Mouse (Mus musculus): ENCODE results near the gene Gm45233. TPM values are rescaled to one million over a fixed set of nuclear protein-coding genes. Genes with fewer than 3 reads are reported as not detected.
A peak's percentile ranks its signal among the peaks of the same experiment; 100 is the strongest.

Gm45233 gene
- total RNA-seq, 2 experiments from 2014 or later = 2.1 TPM; not detected in 1

DNA sequence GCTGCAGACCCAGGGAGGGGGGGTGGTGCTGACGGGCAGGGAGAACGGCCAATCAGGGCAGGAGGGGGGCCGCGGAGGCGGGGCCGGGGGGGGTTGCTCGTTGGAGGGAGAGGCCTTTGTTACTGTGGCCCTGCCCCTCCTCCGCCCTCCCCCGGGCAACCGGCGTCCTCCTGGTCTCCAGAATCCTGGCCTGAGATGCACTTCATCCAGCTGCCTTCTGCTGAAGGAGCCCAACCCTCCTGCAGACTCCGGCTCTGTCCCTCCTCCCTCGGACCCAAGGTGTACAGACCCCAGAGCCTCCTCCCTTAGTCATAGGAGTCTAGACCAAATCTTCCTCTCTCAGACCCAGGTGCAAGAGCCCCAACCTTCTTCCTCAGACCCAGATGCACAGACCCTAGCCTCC, 46.3 kb downstream of the Gm45233 start:
- intact Hi-C loops (cut with DNase I) = no loop called here

DNA sequence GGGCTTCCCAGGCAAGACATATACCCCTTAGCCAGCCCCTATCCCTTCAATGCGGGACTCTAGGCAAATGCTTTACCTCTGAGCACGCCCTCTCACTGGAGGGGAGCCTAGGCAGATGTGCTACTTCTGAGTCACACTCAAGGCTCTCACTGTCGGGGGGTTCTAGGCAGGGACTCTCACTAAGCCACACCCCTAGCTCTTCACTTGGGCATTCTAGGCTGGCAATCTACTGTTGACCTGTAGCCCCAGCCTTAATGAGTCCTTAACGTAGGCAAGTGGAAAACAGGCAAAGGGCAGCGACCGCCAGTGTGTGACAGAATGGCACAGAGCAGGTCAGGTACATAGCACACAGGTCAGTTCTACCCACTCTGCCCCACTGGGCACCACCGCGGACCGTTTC, 46.9 kb downstream of the Gm45233 start:
- intact Hi-C loops (cut with DNase I) = no loop called here
- no peak for DNase-seq

More for the DNA sequence above, 46.3 kb downstream of the Gm45233 start:
- DNase-seq = peak; percentile 93

DNA sequence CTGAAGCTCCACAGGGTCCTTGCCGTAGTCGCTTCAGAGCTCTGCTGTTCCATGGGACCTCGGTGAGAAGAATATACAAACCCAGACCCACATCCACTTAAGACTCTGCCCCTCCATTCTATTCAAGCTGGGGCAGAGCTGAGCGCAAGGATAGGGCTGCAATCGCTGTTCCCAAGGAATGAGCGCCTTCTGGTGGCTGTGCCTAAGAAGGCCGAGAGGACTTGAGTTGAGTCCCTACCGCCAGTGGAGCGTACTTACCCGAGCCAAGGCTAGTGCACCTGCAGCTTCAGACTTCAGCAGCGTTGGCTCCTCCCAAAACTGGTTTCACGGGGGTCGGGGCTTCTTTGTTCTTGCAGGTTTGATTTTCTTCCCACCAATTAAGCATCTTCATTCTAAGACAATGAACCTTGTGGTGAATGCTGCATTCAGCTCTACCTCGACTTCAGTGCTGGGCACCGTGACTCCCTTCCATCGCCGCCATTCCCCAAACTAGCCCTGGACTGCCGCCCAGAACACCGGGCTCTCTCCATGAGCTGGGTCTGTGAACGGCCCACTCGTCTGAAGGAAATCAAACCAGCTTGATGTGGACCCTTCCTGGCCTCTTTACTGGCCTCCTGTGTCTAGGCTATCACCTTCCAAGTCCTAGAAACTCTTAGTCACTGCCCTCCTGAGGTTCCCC, 51.6 kb downstream of the Gm45233 start:
- intact Hi-C loops (cut with DNase I) = no loop called here
- peak; percentile 78 for DNase-seq

DNA sequence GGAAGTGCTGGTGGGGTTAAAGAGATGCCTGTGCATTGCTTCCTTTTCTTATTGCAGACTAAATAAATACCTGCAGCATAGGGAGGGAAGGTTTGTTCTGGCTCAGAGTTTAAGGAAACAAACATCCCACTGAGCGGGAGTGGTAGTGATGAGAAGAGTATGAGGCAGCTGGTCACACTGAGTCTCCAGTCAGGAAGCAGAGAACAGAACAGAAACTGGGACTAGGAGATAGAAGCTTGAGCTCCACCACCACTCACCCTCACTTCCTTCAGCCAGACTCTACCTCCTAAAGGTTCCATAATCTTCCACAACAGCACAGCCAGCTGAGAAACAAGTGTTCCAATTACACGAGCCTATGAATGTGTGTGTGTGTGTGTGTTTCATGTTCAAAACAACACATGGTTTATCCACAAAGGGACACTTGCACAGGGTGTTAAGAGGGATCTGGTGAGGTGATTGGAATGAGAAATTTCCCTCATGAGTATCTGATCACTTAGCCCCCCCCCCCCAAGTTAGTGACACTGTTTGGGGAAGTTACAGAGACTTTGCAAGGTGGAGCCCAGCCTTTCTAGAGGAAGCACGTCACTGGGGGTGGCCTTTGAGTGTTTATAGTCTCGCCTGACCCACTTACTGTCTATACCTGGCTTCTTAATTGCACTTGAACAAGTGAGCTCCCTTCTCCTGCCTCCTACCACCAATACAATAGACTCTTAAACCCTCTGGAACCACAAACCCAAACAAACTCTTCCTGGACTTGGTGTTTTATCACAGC, 68.0 kb downstream of the Gm45233 start:
- intact Hi-C loops (cut with DNase I) = no loop called here
- DNase-seq = no peak

DNA sequence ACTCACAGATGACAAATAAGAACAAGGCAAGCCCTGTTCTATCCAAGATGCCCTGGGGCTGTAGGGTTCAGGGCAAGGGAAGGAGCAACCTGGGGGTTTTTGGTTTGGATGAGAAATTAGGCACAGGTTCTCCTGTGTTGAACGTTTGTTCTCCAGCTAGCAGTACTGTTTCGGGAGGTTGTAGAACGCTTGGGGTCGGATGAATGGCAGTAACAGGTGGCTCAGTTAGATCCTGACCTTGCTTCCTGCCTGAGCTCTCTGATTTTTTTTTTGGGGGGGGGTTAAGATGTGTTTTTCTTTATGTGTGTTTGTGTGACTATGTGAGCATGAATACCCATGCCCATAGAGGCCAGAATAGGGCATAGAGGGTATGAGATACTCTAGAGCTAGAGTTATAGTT, 68.6 kb downstream of the Gm45233 start:
- no peak for DNase-seq
- intact Hi-C loops (cut with DNase I) = no loop called here

Small RNAs within 50 kb of the gene (microRNA-seq; reads per million reads assigned to microRNA genes)
- 1.2 reads per million for gene Mir7051

Other genes with a start within 250 kb of the Gm45233 start
- 10 to 100 TPM; 26.3 to 27.8 TPM for gene Zfp715, start 130.8 kb upstream of the Gm45233 start, total RNA-seq (2021)
- under 1 TPM; 0.16 to 0.26 TPM for gene Siglecf, start 92.8 kb upstream of the Gm45233 start, total RNA-seq (2021)
- not detected for gene Siglecg, start 35.9 kb upstream of the Gm45233 start, total RNA-seq (2021)
- not detected for gene Lim2, start 16.5 kb upstream of the Gm45233 start, total RNA-seq (2021)
- not detected for gene Nkg7, start 7.1 kb upstream of the Gm45233 start, total RNA-seq (2021)
- not detected for gene Cldnd2, start 3.3 kb upstream of the Gm45233 start, total RNA-seq (2021)
- 10 to 100 TPM; 44.7 to 47.5 TPM for gene Etfb, start within 50 bp of the Gm45233 start, total RNA-seq (2021)
- gene Vsig10l, start 19.0 kb downstream of the Gm45233 start, total RNA-seq (2021) = 1 to 10 TPM; 5.4 to 7.5 TPM
- gene Iglon5, start 45.9 kb downstream of the Gm45233 start, total RNA-seq (2021) = 10 to 100 TPM; 57.1 to 59.1 TPM
- not detected for gene 4931406B18Rik, start 61.8 kb downstream of the Gm45233 start, total RNA-seq (2021)
- gene Cd33, start 100.3 kb downstream of the Gm45233 start, total RNA-seq (2021) = 1 to 10 TPM; 2.3 to 2.5 TPM
- gene Zfp658, start 118.1 kb downstream of the Gm45233 start, total RNA-seq (2021) = 1 to 10 TPM; 7.5 to 9.7 TPM
- 10 to 100 TPM; 18.5 to 19.9 TPM for gene Zfp719, start 135.5 kb downstream of the Gm45233 start, total RNA-seq (2021)
- under 1 TPM in 1 of 2 experiments, not detected in 1; 0.34 TPM for gene Zfp819, start 163.0 kb downstream of the Gm45233 start, total RNA-seq (2021)
- under 1 TPM in 1 of 2 experiments, not detected in 1; 0.24 TPM for gene Ceacam18, start 190.6 kb downstream of the Gm45233 start, total RNA-seq (2021)
- gene Siglece, start 216.0 kb downstream of the Gm45233 start, total RNA-seq (2021) = under 1 TPM; 0.24 to 0.80 TPM
- gene Ctu1, start 227.9 kb downstream of the Gm45233 start, total RNA-seq (2021) = 10 to 100 TPM; 20.8 to 22.5 TPM
- under 1 TPM in 1 of 2 experiments, not detected in 1; 0.28 TPM for gene Klk14, start 246.3 kb downstream of the Gm45233 start, total RNA-seq (2021)